Mouse (Mus musculus): ENCODE results near the gene Cfap70.

- no peak for TF ChIP-seq EP300 (IDR thresholded peaks at IDR 0.05)
- no peak for TF ChIP-seq CTCF (IDR thresholded peaks at IDR 0.05)
Observed at GRCm38 (mm10) chr14:20499982-20500381, 48.0 kb upstream of the Cfap70 start.

Data from lung, postnatal 0 days (tissue).